In genomic region chr17:13504827-13505268, GRCm38 (mm10) we compare ENCODE assay signal across 7 mouse cellular contexts.
A peak's percentile ranks its signal among the peaks of the same experiment; 100 is the strongest.
DNase-seq lines count a peak whose midpoint lies in the region; ATAC-seq lines count a peak whose summit lies in the region.
"Not testable (repeated sequence)": the region's sequence is repeated elsewhere in the genome, so short reads cannot be mapped to it uniquely, and the experiment has no call there.

No protein-coding gene starts in this region.

- peak; percentile 93 for ATAC-seq in forebrain, embryonic 11.5 days (replicated peaks; ENCODE audit: low FRiP score)
- peak; percentile 93 for ATAC-seq in hindbrain, embryonic 13.5 days (ENCODE audit: low FRiP score)
- ATAC-seq in kidney, embryonic 16.5 days (ENCODE audit: low FRiP score, low TSS enrichment): peak; percentile 64; the same call in 1 of the 2 replicates
- peak; percentile 91 for ATAC-seq in midbrain, embryonic 11.5 days (ENCODE audit: low FRiP score)
- peak; percentile 95 for ATAC-seq in neural tube, embryonic 14.5 days (ENCODE audit: low read depth)

- not testable (repeated sequence) for H3K4me3 ChIP-seq in forebrain, embryonic 11.5 days (ENCODE audit: low read depth, low read length); hindbrain, embryonic 13.5 days; kidney, embryonic 16.5 days (ENCODE audit: low read length); midbrain, embryonic 11.5 days (ENCODE audit: low read depth, low read length); neural tube, embryonic 14.5 days (ENCODE audit: low read depth, low read length)

- not testable (repeated sequence) for H3K36me3 ChIP-seq in forebrain, embryonic 11.5 days (ENCODE audit: control insufficient read depth, insufficient read depth, low read length); hindbrain, embryonic 13.5 days; kidney, embryonic 16.5 days (ENCODE audit: insufficient read depth, low read length); midbrain, embryonic 11.5 days (ENCODE audit: control insufficient read depth, insufficient read depth, low read length); neural tube, embryonic 14.5 days (ENCODE audit: control insufficient read depth, insufficient read depth, low read length)

- not testable (repeated sequence) for H3K4me1 ChIP-seq in forebrain, embryonic 11.5 days (replicated peaks; ENCODE audit: control insufficient read depth, insufficient read depth, low read length); hindbrain, embryonic 13.5 days (replicated peaks); kidney, embryonic 16.5 days (ENCODE audit: insufficient read depth, low read length); midbrain, embryonic 11.5 days (ENCODE audit: control insufficient read depth, insufficient read depth, low read length); neural tube, embryonic 14.5 days (ENCODE audit: control insufficient read depth, insufficient read depth, low read length)

- not testable (repeated sequence) for H3K27me3 ChIP-seq in forebrain, embryonic 11.5 days (ENCODE audit: control insufficient read depth, insufficient read depth, low read length); hindbrain, embryonic 13.5 days; kidney, embryonic 16.5 days (ENCODE audit: insufficient read depth, low read length); midbrain, embryonic 11.5 days (ENCODE audit: control insufficient read depth, insufficient read depth, low read length); neural tube, embryonic 14.5 days (ENCODE audit: control insufficient read depth, insufficient read depth, low read length)

- DNase-seq in brain, embryonic 18.5 days (ENCODE audit: low read depth, low spot score): peak; percentile 50
- DNase-seq in forebrain, embryonic 11.5 days (ENCODE audit: low spot score): peak; percentile 59
- peak; percentile 42 for DNase-seq in liver
- not testable (repeated sequence) for DNase-seq in midbrain, embryonic 11.5 days (ENCODE audit: low spot score, missing footprints)

- not testable (repeated sequence) for H3K4me2 ChIP-seq in forebrain, embryonic 11.5 days (ENCODE audit: low read depth, low read length, severe bottlenecking); hindbrain, embryonic 13.5 days; kidney, embryonic 16.5 days (replicated peaks; ENCODE audit: low read depth, low read length); midbrain, embryonic 11.5 days; neural tube, embryonic 14.5 days (ENCODE audit: low read depth, low read length)

- WGBS in forebrain, embryonic 11.5 days: 43% methylated on average over 8 of the region's 9 CpGs
- WGBS in hindbrain, embryonic 13.5 days: 17% methylated on average over 8 of the region's 9 CpGs
- WGBS in kidney, embryonic 16.5 days: 43% methylated on average over 7 of the region's 9 CpGs
- WGBS in midbrain, embryonic 11.5 days: 59% methylated on average over 8 of the region's 9 CpGs
- 21% methylated on average over 7 of the region's 9 CpGs for WGBS in neural tube, embryonic 14.5 days

- H3K9me3 ChIP-seq in forebrain, embryonic 11.5 days (ENCODE audit: control insufficient read depth, low read length); hindbrain, embryonic 13.5 days; kidney, embryonic 16.5 days (ENCODE audit: low read length); midbrain, embryonic 11.5 days (ENCODE audit: control insufficient read depth, low read length); neural tube, embryonic 14.5 days (ENCODE audit: control insufficient read depth, low read length): not testable (repeated sequence)

- H3K27ac ChIP-seq in forebrain, embryonic 11.5 days (ENCODE audit: low read depth, low read length); kidney, embryonic 16.5 days (ENCODE audit: low read length); midbrain, embryonic 11.5 days (ENCODE audit: low read depth, low read length): not testable (repeated sequence)
- H3K27ac ChIP-seq in hindbrain, embryonic 13.5 days: peak overlapping the region; percentile 84
- peak overlapping the region; percentile 60; the same call in 1 of the 2 replicates for H3K27ac ChIP-seq in neural tube, embryonic 14.5 days (ENCODE audit: low read depth, low read length)

- H3K9ac ChIP-seq in forebrain, embryonic 11.5 days (ENCODE audit: low read length); hindbrain, embryonic 13.5 days; kidney, embryonic 16.5 days (replicated peaks; ENCODE audit: low read length); midbrain, embryonic 11.5 days (ENCODE audit: low read length); neural tube, embryonic 14.5 days (replicated peaks; ENCODE audit: low read depth, low read length): not testable (repeated sequence)
